Mouse (Mus musculus): Measurements from ENCODE around the gene Sv2a. TPM values are rescaled to one million over a fixed set of nuclear protein-coding genes. Genes with fewer than 3 reads are reported as not detected.

Sv2a gene
- total RNA-seq, 2 experiments from 2014 or later, result 379 to 381 TPM

GRCm38 (mm10) chr3:96239949-96240798, 59.2 kb downstream of the Sv2a start, which contains the start of gene Hist2h2aa2:
TSS of gene Hist2h2aa2 (minus strand) at chr3:96240276.
- DNase-seq (ENCODE audit: extremely low spot score in 1 of 2, low spot score in 1 of 2), result peak; percentile 95 to 97

DNA sequence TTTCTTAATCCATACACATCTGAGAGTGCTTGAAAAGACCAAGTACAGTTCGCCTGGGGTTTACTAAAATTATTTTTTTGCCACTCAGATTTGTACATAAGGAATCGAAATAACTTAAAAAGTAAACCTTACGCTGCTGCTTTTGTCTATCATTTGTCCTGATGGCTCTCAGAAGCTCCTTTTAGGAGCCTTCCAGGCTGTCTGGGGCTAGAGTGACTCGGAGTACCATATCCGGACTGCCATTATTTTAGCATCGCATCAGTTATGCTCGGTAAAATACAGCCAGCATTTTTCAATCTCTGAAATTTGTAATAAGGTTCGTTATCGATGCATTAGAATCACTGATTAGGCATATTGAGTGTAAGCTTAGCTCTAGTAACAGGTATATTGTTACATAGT, 59.8 kb downstream of the Sv2a start:
- no peak for DNase-seq (ENCODE audit: extremely low spot score in 1 of 2, low spot score in 1 of 2)

GRCm38 (mm10) chr3:96243921-96244572, 63.1 kb downstream of the Sv2a start:
- no peak for DNase-seq (ENCODE audit: extremely low spot score in 1 of 2, low spot score in 1 of 2)

Small RNA genes lying within 50 kb of the gene (microRNA-seq; reads per million reads assigned to microRNA genes)
- 0 reads per million in 2 experiments for gene Gm44492
- gene Gm47311, result 0 reads per million in 2 experiments

Other genes starting within 250 kb of the Sv2a start
- 10 to 100 TPM; 37.0 to 41.3 TPM for gene Plekho1, start 185.2 kb upstream of the Sv2a start, total RNA-seq (2021)
- 10 to 100 TPM; 42.2 to 45.0 TPM for gene Vps45, start 122.7 kb upstream of the Sv2a start, total RNA-seq (2021)
- 10 to 100 TPM; 31.9 to 33.6 TPM for gene Otud7b, start 76.6 kb upstream of the Sv2a start, total RNA-seq (2021)
- 1 to 10 TPM; 3.8 to 4.4 TPM for gene Mtmr11, start 19.1 kb upstream of the Sv2a start, total RNA-seq (2021)
- 10 to 100 TPM; 45.8 to 49.4 TPM for gene Sf3b4, start 8.8 kb upstream of the Sv2a start, total RNA-seq (2021)
- 10 to 100 TPM; 16.5 to 17.9 TPM for gene Bola1, start 38.6 kb downstream of the Sv2a start, total RNA-seq (2021)
- 1 to 10 TPM; 8.5 to 9.2 TPM for gene Hist2h2ab, start 38.7 kb downstream of the Sv2a start, total RNA-seq (2021)
- gene Hist2h2ac, start 39.7 kb downstream of the Sv2a start, total RNA-seq (2021), result 10 to 100 TPM; 23.0 to 27.5 TPM
- 1 to 10 TPM; 5.6 to 5.9 TPM for gene Hist2h2be, start 40.0 kb downstream of the Sv2a start, total RNA-seq (2021)
- 10 to 100 TPM in 1 of 2 experiments, 1 to 10 TPM in 1; 9.9 to 11.0 TPM for gene Hist2h3c2, start 58.0 kb downstream of the Sv2a start, total RNA-seq (2021)
- 100 to 1,000 TPM; 225 TPM for gene Hist2h2aa2, start 59.1 kb downstream of the Sv2a start, total RNA-seq (2021)
- gene Hist2h2aa1, start 64.3 kb downstream of the Sv2a start, total RNA-seq (2021), result 1 to 10 TPM; 3.0 to 6.9 TPM
- gene Hist2h3c1, start 65.5 kb downstream of the Sv2a start, total RNA-seq (2021), result not detected
- gene Hist2h4, start 82.2 kb downstream of the Sv2a start, total RNA-seq (2021), result 10 to 100 TPM; 23.8 to 28.4 TPM
- gene Hist2h3b, start 87.5 kb downstream of the Sv2a start, total RNA-seq (2021), result 10 to 100 TPM; 41.9 to 53.6 TPM
- gene Hist2h2bb, start 88.6 kb downstream of the Sv2a start, total RNA-seq (2021), result 100 to 1,000 TPM; 110 to 123 TPM
- 1 to 10 TPM; 2.9 to 3.3 TPM for gene Fcgr1, start 112.8 kb downstream of the Sv2a start, total RNA-seq (2021)

All from layer of hippocampus, postnatal 25 days (tissue).